Mouse (Mus musculus): ENCODE measurements around the gene Hnf4a.

DNA sequence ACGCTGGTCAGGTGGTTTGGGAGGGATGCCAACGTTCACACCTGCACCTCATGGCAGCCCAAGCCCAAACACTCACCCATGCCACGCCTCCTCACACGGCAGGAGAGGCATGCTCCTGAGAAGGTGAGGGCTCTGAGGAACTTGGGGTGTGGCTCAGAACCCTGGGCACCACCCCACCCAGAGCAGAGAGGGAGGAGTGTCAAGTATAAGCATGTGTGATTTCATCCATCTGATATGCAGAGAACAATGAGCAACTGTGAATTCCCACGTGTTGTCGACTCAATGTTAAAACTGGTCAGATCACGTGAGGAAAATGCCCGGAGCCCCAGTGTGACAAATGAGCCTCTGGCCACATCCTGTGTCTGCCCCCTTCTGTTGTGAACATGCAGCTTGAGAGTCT, 39.8 kb upstream of the Hnf4a start:
- TF ChIP-seq CTCF (conservative IDR thresholded peaks at IDR 0.05; ENCODE audit: insufficient read depth, insufficient read length, low read depth, low read length), result no peak
- TF ChIP-seq POLR2A (IDR thresholded peaks at IDR 0.05; ENCODE audit: low read depth, low read length), result no peak

Measured in kidney, adult 2 months (tissue).